Mouse (Mus musculus): Measurements from ENCODE around the gene Slc40a1.

Gene Slc40a1

DNA sequence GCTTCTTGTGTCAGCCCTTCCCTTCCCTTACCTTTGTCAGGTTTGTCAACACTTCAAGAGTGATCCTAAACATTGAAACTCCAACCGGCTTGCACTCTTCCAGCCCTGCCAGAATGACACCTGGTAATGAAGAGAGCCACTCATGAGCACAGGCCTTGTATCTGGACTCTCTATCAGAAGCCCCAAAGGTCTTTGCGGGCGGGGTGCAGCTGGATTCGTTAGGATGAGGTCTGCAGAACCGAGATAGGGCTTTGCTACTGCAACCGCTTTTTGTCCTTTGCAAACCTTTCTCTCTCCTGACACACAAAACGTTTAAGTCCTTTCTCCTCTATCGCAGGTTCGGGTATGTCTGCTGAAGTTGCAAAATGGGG, at the start of gene Slc40a1:
TSS of gene Slc40a1 (minus strand) at position 131 of the 371 bp plus-strand sequence.
- no peak for DNase-seq

DNA sequence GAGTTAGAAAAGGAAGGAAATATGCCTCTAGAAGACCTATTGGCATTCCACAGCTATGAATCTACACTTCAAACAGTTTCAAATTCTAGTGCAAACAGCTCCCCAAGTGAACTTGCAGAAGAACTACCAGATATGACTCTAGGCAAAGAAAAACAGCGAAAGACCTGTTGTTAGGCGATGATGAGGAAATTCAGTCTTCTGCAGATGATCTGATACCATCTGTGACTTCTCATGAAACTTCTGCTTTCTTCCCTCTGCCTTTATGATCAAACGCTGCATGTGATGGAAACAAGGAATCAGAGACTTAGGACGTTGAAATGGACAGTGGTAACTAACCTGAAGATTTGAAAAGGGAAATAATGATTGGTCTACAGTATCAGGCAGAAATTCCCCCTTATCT, 45.0 kb upstream of the Slc40a1 start:
- no peak for DNase-seq

DNA sequence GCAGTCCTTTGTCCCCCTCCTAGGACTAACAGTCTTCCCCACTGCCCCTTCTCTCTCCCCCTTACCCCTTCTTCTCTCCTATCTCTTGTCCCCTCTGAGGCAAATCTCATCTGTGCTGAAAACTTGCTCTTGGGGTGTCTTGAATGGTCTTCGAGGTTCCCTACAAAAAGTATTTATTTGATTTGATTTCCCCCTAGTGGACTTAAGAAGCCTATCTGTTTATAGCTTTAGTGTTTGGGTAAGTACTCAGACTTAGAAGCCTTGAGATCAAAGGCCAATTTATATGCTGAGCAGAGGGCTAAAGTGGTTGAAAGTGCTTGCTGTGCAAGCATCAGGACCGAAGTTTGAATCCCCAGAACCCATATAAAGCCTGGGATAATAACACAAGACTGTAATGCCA, 22.7 kb upstream of the Slc40a1 start:
- DNase-seq: no peak

DNA sequence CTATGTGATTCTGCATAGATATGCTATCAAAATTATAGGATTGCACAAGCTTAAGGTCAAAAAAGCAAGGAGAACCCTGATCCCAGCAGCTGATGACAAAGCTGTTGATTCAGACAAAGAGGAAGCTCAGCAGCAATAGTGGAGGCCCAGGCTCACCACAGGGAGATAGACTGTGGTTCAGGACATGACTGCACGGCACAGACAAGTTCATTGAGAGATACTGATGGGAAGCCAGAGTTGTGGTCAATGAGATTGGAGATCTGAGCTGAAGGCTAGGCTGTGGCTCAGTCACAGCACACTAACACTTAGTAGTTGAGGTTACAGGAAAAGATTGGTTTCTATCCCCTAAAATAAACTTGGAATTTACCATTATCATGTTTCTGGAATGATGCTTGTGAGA, 21.5 kb upstream of the Slc40a1 start:
- no peak for DNase-seq

DNA sequence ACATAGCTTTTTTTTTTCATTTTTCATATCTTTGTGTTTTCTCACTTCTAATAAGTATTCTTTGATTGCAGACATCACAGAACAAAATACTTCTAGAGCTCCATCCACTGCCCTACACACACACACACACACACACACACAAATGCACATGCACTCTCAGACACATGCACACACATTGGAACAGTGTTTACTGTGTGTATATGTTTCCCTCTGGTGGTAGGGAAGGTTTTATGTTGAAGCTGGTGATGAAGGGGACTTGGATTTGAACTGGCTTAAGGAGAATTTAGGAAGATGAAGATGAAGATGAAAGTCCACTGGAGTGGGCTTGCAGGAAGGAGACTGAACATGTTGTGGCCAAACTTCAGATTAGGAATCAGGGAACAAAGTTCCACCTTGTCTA, 4.8 kb upstream of the Slc40a1 start:
- DNase-seq: no peak

DNA sequence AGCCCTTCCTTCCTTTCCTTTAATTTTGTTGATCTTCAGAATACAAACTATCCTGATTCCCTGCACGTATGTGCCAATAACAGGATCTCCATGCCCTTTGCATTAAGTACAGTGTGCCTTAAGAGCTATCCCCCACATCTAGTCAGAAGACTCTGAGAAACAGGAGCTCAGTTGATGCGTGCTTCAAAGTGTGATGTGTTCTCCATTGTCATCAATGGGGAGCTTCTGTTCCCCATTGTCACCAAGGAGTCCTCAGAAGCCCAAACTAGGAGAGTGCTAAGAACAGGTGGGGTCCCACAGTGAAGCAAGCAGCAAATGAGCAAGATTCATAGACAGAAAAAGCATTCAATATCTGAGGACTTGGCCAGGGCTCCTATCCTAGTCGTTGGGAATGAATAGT, 588 bp upstream of the Slc40a1 start:
- DNase-seq: no peak

DNA sequence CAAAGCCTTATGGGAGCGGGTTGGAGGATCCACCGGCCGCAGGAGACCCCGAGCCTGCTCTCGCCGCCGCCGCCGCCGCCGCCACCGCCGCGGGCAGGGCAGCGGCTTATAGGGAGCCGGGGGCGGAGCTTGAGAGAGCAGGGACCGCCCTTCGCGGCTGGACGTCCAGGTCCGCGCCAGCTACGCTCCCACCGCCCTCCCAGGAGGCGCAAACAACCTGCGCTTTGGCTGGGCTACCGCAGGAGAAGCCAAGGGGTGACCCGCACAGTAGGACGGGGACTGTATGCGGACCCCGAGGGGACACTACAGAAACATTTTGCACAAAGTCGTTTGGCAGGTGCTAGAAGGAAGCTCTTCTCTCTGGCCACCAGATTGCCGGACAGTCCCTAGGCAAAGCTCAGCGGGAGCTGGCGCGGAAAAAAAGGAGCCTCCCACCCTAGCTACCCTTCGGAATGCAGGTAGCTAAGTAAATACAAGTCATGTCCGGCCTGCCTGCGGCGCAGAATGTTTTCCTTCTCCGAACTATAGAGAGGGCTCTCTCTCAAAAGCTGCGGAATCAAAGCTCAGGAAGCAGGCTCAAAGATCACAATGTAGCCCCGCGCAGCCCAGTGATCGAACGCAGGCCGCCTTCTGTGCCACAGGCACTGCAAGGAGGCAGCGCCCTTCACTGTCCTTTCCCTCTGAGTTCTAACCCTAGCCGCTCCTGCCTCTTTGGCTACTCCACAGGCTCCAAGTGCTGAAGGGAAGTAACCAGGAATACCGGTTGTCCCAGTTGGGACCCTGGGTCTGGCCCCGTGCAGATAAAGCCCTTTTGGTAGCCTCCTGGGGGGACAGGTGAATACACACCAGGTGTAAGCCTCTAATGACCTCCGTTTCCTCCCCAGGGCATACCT, 577 bp downstream of the Slc40a1 start:
- DNase-seq: peak; percentile 84

DNA sequence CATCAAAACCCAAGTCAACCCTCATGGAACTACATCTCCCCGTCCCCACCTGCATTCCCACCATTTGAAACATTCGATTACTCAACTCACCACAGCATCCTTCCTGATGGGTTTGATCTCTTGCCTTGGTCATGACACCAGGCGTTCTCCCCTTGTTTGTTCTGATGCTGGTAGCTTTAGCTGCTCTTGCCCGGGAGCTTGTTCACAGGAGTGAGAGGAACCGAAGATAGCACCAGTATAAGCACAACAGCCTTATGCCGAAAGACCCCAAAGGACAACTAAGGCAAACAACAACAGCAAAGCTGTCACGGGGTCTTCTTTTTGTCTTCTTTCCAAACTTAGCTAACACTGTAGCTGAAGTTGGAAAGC, 1.2 kb downstream of the Slc40a1 start:
- no peak for DNase-seq

DNA sequence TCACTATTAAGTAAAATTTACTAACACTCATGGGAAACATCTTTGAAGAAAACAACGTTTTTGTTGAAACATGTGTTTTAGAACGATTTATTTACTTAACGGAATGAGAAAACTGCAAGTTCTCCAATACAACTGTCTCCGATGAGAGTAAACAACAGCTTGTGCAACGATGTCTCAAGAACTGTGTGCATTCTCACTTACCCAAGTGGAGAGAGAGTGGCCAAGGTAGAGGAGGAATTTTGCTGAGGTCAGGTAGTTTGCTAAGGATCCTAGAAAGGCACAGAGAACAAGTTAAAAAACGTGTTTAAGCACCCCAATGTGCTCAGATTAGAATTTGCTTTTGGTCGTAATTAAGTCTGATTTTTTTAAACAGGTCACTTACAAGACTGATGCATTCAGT, 1.8 kb downstream of the Slc40a1 start:
- no peak for DNase-seq

DNA sequence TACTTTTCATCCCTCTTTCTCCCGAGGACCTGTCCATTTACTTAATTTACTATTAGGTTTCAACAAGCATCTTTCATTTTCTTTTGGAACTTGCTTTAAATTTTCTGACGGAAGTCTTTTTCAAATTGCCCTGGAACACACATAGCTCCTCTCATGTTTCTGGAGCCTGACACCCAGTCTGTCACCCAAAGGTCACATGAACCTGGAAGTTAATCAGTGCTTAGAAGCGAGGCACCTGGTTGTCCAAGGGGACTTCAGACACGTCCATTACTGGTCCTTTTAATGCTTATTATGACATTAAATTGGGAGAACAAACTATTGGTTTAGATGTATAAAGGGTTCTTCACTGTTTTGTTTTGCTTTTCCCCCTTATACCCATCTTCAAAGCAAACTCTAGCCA, 3.0 kb downstream of the Slc40a1 start:
- DNase-seq: no peak

DNA sequence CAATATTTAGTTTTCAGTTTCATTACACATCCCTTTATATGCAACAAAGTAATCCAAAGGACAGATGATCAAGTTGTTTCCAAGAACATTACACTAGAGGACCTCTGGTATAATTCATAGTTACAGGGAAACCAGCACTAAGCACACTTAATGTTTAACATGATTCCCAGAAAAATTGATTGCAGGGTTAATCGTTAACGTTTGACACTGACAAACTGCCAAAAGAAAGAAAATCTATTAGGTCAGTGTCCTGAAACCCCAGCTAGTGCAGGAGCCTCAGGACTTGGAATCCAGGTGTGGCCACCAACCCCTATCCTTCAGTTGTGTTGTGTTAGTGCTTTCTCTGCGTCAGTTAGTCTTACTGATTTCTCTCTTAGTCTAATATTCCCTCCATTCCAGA, 5.6 kb downstream of the Slc40a1 start:
- DNase-seq: no peak

DNA sequence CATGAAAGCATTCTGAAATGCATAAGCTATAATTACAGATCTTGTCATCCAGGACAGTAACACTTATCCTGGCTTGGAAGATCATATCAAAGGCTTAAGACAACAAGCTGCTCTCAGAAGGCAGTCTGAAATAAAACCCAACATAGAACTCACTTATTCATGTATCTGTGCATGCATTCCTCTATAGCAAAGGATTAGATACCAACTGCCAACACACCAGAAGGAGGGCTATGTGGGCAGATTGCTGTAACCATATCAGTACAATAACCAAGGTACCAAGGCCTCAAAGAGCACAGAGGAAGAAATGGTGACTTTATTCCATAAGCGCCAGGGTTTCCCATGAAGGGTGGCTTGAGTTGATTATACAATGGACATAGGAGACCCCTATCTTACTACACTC, 6.6 kb downstream of the Slc40a1 start:
- no peak for DNase-seq

DNA sequence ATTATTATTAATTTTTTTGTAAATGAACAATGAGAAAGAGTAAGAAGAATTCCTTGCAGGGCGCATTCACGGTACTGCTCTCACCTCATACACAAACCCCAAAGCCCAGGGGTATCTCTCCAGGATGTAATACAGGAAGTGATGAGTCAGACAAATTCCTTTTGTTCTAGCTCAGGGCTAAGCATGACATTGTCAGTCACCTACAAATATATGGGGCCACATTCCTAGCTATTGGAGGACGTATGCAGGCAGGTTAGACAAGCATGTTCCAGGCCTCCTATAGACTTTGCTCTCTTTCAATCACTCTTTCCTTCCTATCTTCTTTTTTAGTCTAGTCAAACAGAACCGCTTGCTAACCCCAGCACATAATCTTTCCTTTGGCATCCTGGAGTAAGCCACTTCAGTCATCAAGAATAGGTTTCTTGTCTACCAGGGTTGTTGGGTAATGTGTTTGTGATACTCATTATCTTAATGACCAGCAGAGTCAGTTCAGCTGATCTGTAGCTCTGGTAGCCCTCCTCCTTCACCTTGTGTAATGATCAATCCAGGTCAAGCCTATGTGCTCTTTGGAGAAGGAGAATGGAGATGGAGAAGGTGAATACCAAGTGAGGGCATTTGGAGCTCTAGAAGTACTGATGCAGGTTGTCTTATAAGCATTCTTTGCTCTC, 9.1 kb downstream of the Slc40a1 start:
- DNase-seq: no peak

DNA sequence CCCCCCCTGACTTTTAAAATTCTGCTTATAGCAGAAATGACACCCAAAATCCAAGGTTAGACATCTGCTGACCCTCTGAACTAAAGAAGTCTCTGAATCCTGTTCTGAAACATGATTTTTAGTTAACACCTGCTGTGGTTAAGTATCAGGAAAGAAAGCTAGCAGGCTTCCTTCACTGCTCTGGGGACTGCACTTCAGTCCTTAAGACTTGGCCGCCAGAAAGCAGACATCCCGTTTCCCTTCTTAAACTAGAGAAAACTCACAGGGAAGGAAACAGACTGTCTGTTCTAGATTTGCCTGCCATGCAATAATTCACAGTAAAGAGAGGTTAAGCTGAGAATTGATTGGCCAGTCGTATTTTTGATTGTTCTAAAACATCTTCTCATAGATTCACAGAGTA, 10.1 kb downstream of the Slc40a1 start:
- DNase-seq: no peak

DNA sequence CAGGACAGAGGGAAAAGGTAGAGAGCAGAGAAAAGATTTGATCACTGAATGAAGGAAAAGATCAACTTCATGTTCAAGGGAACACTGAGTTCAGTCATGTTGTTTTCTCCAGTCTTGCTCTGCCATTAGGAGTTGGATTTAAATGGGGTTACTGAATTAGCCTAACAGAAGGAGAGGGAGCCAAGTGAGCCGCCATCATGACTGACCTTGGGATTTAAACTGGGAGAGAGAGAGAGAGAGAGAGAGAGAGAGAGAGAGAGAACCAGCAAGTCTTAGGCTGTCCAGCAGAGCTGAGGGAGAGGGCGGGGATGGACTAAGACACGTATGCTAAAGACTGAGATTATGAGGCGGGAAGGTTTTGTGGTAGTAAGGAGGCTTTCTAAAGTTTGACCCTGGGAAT, 12.1 kb downstream of the Slc40a1 start:
- DNase-seq: no peak

DNA sequence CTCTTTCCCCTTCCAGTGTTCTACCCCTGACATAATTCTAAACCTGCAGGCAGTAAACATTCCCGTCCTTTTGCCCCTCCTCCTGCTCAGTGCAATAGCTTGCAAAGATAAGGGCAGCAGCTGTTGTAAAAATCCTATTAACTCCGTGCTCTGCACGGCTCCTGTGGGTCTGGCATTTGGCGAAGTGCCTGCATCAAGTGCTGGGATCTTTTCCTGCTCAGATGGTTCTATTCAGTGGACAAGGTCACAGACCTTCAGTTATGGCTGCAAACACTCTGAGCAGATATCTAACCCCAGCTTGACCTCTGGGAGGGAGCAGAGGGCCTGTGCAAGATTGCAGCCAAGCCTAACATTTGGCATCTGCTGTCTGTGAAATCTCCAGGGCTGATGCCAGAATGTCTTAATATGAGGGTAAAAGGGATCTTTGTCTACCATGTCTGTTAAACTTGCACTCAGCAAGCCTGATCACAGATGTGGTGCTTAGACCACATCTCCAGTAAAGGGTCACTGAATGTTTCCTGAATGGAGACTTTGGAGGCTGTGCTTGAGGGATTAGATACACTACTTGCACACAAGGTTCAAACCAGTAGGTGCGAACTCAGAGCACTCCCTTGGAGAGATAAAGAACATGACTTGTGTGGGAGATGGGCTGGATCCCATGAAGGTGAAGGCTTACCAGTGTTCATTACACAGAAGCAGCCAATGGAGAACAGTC, 21.1 kb downstream of the Slc40a1 start:
- DNase-seq: peak; percentile 65

DNA sequence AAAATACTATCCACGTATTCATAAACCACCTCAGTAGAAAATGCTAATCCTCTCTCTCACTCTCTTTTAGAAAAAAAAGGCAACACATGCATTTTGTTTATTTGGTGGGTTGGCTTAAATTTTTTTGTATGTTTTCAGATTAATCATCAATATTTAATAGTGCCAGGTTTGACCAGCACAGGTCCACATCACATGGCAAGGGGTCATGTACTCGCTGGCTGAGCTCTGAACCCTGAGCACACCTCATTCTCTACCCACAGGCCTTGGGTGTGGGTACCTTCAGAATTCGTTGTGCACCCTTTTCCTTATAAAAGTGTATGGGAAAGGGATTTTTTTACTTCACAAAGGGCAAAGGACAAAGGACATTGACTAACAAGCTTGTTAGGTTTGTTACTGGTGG, 22.2 kb downstream of the Slc40a1 start:
- DNase-seq: no peak

DNA sequence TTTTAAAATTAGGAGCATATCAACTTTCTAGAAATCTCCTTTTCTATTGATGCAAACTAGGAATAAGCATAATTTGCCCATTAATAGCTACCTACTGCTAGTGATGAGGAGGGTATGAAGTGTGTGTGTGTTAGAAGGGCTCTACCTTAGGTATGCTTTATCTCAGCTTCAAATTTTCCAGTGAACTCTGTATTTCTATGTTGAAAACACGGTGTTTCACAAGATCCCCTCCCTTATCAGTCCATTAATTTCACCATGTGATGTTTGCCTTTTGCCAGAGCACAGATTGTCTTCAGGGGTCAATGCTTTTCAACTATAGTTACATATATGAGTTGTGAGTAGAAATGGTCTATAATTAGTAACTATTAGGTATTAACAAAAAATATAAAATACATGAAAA, 28.3 kb downstream of the Slc40a1 start:
- no peak for DNase-seq

DNA sequence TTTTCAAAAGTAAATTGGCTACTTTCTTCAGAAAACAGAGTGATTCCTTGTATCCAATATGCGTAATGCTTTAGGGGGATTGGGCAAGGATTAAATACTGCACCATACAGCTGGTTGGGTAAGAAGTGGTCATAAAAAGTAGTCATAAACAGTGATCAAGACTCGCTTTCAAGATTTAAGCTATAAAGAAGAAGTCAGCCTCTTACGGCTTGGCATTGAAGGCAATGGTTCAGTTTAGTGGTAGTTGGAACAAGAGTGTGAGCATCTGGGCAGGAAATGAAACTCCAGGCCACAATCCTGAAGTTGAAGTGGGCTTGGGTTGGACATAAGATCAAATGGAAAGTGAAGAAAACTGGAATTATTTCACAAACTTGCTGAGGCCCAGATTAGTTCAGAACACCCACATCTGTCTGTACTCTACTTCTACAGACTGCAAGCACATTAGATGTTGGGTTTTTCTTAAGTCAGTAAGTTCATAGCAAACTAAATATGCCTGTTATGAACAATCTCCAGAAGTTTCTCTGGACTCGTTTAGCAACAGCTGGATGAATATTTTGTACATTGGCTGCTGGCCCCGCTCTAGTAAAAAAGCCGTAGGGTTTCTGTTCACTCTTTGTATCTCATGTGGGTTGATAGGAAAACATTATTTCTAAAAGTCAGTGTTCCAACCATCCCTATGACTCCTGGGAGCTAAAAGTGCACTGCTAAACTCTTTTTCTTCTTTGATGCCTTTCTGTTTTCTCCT, 32.0 kb downstream of the Slc40a1 start:
- no peak for DNase-seq

DNA sequence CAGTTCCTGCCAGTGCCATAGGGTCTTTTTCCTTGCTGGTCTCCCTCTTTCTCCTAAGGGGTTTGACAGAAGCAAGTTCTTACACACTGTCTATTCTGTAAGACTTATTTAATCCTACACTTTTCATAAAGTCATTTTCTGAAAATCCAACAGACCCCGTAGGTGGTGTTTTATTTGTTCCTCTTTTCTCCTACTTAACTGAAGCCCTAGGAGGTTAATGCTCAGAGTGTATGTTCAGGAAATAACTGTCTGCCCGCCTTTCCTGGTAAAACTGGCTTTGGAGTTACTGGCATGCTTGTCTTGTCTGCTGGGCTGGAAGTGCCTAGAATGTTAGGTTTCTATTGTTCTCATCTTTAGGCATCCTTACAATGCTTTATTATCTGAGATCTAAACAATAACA, 34.3 kb downstream of the Slc40a1 start:
- no peak for DNase-seq

DNA sequence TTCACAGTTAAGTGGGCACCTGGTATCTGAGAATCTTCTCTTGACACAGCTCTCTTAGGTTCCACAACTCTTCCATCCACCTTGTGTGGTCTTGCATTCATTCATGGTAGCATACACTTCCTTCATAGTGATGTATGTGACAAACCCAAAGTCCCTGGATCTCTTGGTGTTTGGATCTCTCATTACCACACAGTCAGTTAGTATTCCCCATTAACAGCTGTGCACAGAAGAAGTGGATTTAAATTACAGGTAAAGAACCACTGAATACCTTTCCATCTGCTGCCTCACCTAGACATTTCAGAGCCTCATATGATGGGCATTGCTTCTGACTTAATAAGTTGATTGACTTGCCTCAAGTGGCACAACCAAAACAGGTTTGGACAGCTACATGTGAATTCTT, 36.1 kb downstream of the Slc40a1 start, which contains the start of gene Gm5269:
TSS of gene Gm5269 (minus strand) at position 101 of the 400 bp plus-strand sequence.
- no peak for DNase-seq

DNA sequence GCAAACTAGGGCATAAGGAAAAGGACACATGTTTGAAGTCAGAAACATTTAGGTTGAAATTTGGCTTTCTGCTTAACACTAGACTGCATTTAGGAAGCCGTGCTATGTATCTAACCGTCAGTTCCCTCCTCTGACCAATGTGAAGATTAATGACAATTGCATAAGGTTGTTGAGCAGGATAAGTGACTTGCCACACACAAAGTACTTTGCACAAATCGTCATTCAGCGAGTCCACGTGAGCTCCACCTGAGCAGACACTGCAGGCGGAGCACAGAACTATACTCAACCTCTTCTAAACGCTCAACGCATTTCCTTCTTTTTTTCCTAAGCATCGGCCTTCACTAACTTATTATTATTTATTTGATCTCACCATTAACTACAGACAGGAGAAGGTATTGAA, 39.5 kb downstream of the Slc40a1 start:
- DNase-seq: no peak

DNA sequence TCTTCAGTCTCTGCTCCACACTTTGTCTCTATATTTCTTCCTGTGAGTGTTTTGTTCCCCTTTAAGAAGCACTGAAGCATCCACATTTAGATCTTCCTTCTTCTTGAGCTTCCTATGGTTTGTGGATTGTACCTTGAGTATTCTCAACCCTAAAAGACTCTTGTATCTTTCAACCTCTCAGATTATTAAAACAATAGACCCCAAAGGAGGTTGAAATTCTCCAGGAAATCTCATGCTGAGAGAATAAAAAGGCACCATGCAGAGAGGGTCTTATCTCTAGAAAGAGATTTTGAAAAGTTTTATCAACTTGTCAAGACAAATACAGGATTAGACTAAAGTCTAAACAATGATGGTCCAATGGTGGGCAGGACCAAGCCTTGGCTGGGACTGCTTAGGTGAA, 42.9 kb downstream of the Slc40a1 start:
- DNase-seq: no peak
